Mouse (Mus musculus) kidney, adult 2 months (tissue): ENCODE measurements around the gene Ulbp1. TPM values are rescaled to one million over a fixed set of nuclear protein-coding genes. Genes with fewer than 3 reads are reported as not detected.

Experiments
- DNase-seq: peaks from one replicate; pipeline ENCODE4 v3.0.0; 2021
- H3K27ac ChIP-seq: fragments of 200-500 bp; 2 replicates; pipeline ENCODE4 v1.5.1; 2012; ENCODE audit warnings: low read depth, low read length, control low read depth, inconsistent platforms; ENCODE audit not compliant: insufficient read depth
- H3K27me3 ChIP-seq: fragments of 200-500 bp; replicated peaks from 2 replicates; pipeline ENCODE4 v1.6.1; 2012; ENCODE audit warnings: mild to moderate bottlenecking, moderate library complexity, low read length, inconsistent platforms; ENCODE audit not compliant: control insufficient read depth, insufficient read depth
- H3K36me3 ChIP-seq: fragments of 200-500 bp; 2 replicates; pipeline ENCODE4 v1.6.1; 2012; ENCODE audit warnings: mild to moderate bottlenecking, moderate library complexity, low read length, inconsistent platforms; ENCODE audit not compliant: control insufficient read depth, insufficient read depth
- H3K4me1 ChIP-seq: fragments of 200-500 bp; 2 replicates; pipeline ENCODE4 v1.6.1; 2011; ENCODE audit warnings: low read length; ENCODE audit not compliant: control insufficient read depth, insufficient read depth
- H3K4me3 ChIP-seq: fragments of 200-500 bp; 2 replicates; pipeline ENCODE4 v1.5.1; 2011; ENCODE audit warnings: mild to moderate bottlenecking, low read depth, low read length, control low read depth; ENCODE audit not compliant: insufficient read depth
- CTCF ChIP-seq: fragments of 200-500 bp; conservative IDR thresholded peaks from 2 replicates; pipeline ENCODE4 v1.5.1; 2011; ENCODE audit warnings: low read depth, mild to moderate bottlenecking, control low read depth, low read length, moderate library complexity, mixed read lengths; ENCODE audit not compliant: insufficient read depth, insufficient read length
- POLR2A ChIP-seq: fragments of 200-500 bp; IDR thresholded peaks from one replicate; pipeline ENCODE4 v1.6.1; 2011; ENCODE audit warnings: low read depth, low read length, control low read depth
- WGBS: fragments of 180-500 bp; shearing (Covaris S2); methylation state at CpG from one replicate; pipeline ENCODE4 v1.1.7; 2018; 5-methylcytosine and 5-hydroxymethylcytosine counted together
- polyA plus RNA-seq: library from polyadenylated mRNA; depleted of rRNA; stranded (reverse); fragments of >200 nt; gene quantifications from 2 replicates; pipeline ENCODE4 v1.2.3, GENCODE M21; 2012; rRNA removed

Ulbp1 gene
- polyA plus RNA-seq, 1 experiment = 0.23 TPM

- WGBS = under 1% methylated on average over 31 of the region's 31 CpGs
- DNase-seq = peak; percentile 40
- no peak overlapping the region for H3K27ac ChIP-seq
- no peaks in the 10 kb centered on the region for H3K27me3 ChIP-seq
- H3K36me3 ChIP-seq = no peaks in the 10 kb centered on the region
- peak overlapping the region; percentile 57 for H3K4me3 ChIP-seq
- 0 out of 2 replicates have a peak, but pooled peaks cover 3% of the 10 kb centered on the region for H3K4me1 ChIP-seq
- TF ChIP-seq CTCF (no peak), POLR2A (no peak)
Observed at GRCm38 (mm10) chr10:7391108-7391507, 82.3 kb downstream of the Ulbp1 start.

Other genes starting within 250 kb of the Ulbp1 start
- gene Lrp11, start 116.2 kb upstream of the Ulbp1 start, polyA plus RNA-seq = 7.7 and 14.1 TPM in 2 replicates
- 7.1 and 7.6 TPM in 2 replicates for gene Nup43, start 193.9 kb upstream of the Ulbp1 start, polyA plus RNA-seq
- gene Pcmt1, start 207.5 kb upstream of the Ulbp1 start, polyA plus RNA-seq = 34.6 and 38.4 TPM in 2 replicates
- gene Lats1, start 207.6 kb upstream of the Ulbp1 start, polyA plus RNA-seq = 13.8 and 14.5 TPM in 2 replicates